Mouse (Mus musculus) testis, adult 10 weeks (tissue): ENCODE data around the gene Gigyf1. TPM values are rescaled to one million over a fixed set of nuclear protein-coding genes. Genes with fewer than 3 reads are reported as not detected.

Source experiments
- polyA plus RNA-seq: library from polyadenylated mRNA; stranded (reverse); fragments of 350-450 nt; fragmentation: Illumina TruSeq; extraction: RNeasy Lipid Tissue Mini Kit (QIAGEN cat#74804); gene quantifications from one replicate; pipeline ENCODE4 v1.2.3, GENCODE M21; 2014; ENCODE audit warnings: low read depth, low replicate concordance

The Gigyf1 gene
- 0.83 TPM for polyA plus RNA-seq

GRCm38 (mm10) chr5:137518436-137518835, at the start of gene Gigyf1:
Gene Gigyf1, plus strand, starts transcription at chr5:137518548.

DNA sequence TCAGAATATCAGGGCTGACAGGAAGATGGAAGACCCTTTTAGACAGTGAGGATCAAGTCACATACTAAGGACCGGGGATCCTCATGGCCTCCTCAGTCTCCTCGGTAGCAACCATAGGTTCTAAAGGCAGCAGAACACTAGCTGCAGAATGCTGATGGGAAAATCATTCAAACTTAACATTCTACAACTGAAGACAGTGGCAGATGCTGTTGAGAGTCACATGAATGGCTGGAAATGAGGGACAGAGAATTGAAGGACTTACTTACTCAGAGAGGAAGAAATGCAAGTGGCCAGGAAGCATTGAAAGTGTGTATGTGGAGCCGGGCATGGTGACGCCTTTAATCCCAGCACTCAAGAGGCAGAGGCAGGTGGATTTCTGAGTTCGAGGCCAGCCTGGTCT, 41.4 kb upstream of the Gigyf1 start, which contains the start of gene Zan:
Gene Zan (minus strand): TSS at position 101 of the 400 bp plus-strand sequence.

GRCm38 (mm10) chr5:137501709-137502666, 16.4 kb upstream of the Gigyf1 start, which contains the start of gene Pop7:
Gene Pop7, minus strand, starts transcription at chr5:137502518.

GRCm38 (mm10) chr5:137533117-137533827, 14.9 kb downstream of the Gigyf1 start, which contains the start of the genes Epo and Gnb2:
Gene Epo, minus strand, starts transcription at chr5:137533242.
Gene Gnb2, minus strand, starts transcription at chr5:137533510.

GRCm38 (mm10) chr5:137553411-137553837, 35.1 kb downstream of the Gigyf1 start, which contains the start of gene Actl6b:
Gene Actl6b, plus strand, starts transcription at chr5:137553517.

DNA sequence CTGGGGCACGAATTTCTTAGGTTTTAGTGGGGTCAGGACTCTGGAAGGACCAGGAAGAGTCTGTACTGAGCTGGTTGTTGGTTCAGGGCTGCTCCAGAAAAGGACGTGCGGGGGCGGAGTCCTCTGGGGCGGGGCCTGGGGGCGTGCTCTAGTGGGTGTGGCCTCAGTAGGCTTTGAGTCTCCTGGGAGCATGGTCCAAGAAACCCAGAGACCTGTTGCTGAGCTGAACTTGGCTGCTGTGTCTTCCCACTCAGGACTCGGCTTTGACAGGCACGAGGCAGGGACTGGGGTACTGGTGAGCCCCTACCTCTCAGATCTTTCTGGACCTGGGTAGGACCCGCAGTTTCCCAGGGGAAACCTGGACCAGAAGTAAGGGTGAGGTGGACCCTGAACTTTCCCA, 51.3 kb downstream of the Gigyf1 start, which contains the start of gene Tfr2:
Gene Tfr2 (plus strand): TSS at position 176 of the 400 bp plus-strand sequence.

Other genes starting within 250 kb of the Gigyf1 start
- gene Ache, start 231.0 kb upstream of the Gigyf1 start, polyA plus RNA-seq: not detected
- 0.35 TPM for gene Ufsp1, start 223.9 kb upstream of the Gigyf1 start, polyA plus RNA-seq
- gene Srrt, start 210.9 kb upstream of the Gigyf1 start, polyA plus RNA-seq: 56.1 TPM
- gene Trip6, start 204.1 kb upstream of the Gigyf1 start, polyA plus RNA-seq: not detected
- 0.28 TPM for gene Slc12a9, start 185.0 kb upstream of the Gigyf1 start, polyA plus RNA-seq
- 0.32 TPM for gene Ephb4, start 168.4 kb upstream of the Gigyf1 start, polyA plus RNA-seq
- 2.8 TPM for gene Zan, start 41.5 kb upstream of the Gigyf1 start, polyA plus RNA-seq
- not detected for gene Pop7, start 16.0 kb upstream of the Gigyf1 start, polyA plus RNA-seq
- not detected for gene Epo, start 14.7 kb downstream of the Gigyf1 start, polyA plus RNA-seq
- gene Gnb2, start 15.0 kb downstream of the Gigyf1 start, polyA plus RNA-seq: 1.3 TPM
- not detected for gene Actl6b, start 35.0 kb downstream of the Gigyf1 start, polyA plus RNA-seq
- 0.25 TPM for gene Tfr2, start 51.3 kb downstream of the Gigyf1 start, polyA plus RNA-seq
- gene Mospd3, start 82.5 kb downstream of the Gigyf1 start, polyA plus RNA-seq: not detected
- gene Pcolce, start 95.2 kb downstream of the Gigyf1 start, polyA plus RNA-seq: 12.9 TPM
- gene Fbxo24, start 110.5 kb downstream of the Gigyf1 start, polyA plus RNA-seq: 3.5 TPM
- 1.6 TPM for gene Lrch4, start 110.6 kb downstream of the Gigyf1 start, polyA plus RNA-seq
- 0.39 TPM for gene Gm20605, start 110.6 kb downstream of the Gigyf1 start, polyA plus RNA-seq
- gene Sap25, start 122.8 kb downstream of the Gigyf1 start, polyA plus RNA-seq: 1.2 TPM
- gene Irs3, start 127.2 kb downstream of the Gigyf1 start, polyA plus RNA-seq: not detected
- 5.5 TPM for gene Agfg2, start 166.2 kb downstream of the Gigyf1 start, polyA plus RNA-seq
- gene Nyap1, start 223.1 kb downstream of the Gigyf1 start, polyA plus RNA-seq: 0.07 TPM
- gene Tsc22d4, start 227.2 kb downstream of the Gigyf1 start, polyA plus RNA-seq: 7.8 TPM